Mouse (Mus musculus): ENCODE measurements around the gene Krtap17-1.

DNA sequence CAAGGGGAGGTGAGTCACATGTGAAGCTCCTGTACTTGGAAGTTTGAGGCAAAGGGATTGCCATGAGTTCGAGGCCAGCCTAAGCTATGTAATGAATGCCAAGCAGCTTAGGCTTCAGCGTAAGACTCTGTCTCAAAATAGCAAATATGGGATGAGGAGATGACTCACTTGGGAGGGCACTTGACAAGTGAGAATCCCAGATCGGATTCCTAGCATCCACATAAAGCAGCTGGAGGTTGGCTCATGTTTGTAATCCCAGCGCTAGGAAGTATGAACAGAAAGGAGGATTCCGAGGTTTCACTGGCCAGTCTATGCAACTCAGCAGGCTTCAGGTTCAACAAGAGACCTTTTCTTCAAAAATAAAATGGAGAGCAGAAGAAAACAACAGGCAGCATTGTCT lies 27.6 kb upstream of the Krtap17-1 start:
- TF ChIP-seq CTCF (IDR thresholded peaks at IDR 0.05; ENCODE audit: insufficient read depth, low read length) (no peak), POLR2A (IDR thresholded peaks at IDR 0.05; ENCODE audit: borderline replicate concordance, extremely low read depth, low read depth, low read length) (no peak)

All from lung, adult 2 months (tissue).